Mouse (Mus musculus) frontal cortex, adult 2 months (tissue): Measurements from ENCODE around the gene Picalm. TPM values are rescaled to one million over a fixed set of nuclear protein-coding genes. Genes with fewer than 3 reads are reported as not detected.

Experiments
- DNase-seq, 2 experiments: peaks; one replicate each; pipeline ENCODE4 v3.0.0; 2022; ENCODE audit warnings: low spot score in 1 of 2; ENCODE audit errors: extremely low spot score in 1 of 2
- polyA plus RNA-seq: library from polyadenylated mRNA; depleted of rRNA; stranded (reverse); fragments of >200 nt; gene quantifications from 2 replicates; pipeline ENCODE4 v1.2.3, GENCODE M21; 2012; rRNA removed

Picalm gene
- polyA plus RNA-seq, result 115 and 118 TPM in 2 replicates

DNA sequence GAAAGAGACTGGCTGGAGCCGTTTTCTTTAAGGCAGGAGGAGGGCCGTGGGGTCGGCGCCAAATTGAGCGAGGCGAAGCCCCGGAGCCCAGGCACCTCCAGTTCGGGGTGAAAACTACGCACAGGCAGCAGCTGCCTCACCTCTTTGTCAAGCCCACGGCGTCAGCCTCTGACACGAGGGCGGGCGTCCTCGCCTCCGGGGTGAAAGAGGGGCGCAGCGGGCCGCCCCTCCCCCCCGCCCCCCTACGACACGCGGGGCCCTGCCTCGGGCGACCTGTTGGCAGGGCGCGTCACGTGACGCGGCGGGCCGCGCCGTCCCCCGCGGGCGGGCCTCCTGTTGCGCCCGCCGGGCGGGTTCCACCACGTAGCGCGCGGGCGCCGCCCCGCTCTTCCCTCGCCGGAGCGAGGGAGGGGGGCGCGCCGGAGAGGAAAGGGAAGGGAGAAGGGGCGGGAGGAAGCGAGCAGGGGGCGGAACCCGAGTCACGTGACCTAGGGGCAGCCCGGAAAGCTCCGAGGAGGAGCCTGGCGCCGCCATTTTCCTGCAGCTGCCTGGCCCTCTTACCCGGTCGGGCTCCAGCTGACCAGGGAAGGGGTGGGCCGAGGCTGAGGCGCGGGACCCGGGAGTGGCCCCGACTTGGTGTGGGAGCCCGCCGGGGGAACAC lies at the start of gene Picalm:
Gene Picalm, plus strand, starts transcription at position 482 of the 661 bp plus-strand sequence.
- peak; percentile 92 to 97 for DNase-seq

DNA sequence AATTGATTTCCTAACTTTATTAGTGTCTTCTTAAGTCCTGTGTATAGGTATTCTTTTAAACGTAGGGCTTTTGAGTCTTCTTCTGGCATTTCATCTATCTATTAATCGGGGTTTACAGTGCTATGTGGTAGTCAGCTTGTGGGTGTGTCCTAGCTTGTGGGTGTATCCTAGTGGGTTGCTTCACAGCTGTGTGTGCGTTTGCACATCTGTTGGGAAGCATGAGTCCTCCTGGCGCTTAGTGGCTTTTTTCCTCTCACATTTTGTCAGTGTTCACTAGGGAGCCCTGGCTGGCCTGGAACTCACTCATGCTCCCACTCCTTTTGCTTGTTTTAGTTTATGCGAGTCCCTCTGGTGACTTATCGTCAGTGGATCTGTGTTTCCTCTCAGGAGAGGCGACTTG lies 46.2 kb upstream of the Picalm start:
- DNase-seq, result no peak

- DNase-seq, result no peak
Measured at GRCm38 (mm10) chr7:90084531-90084930, 45.5 kb upstream of the Picalm start.

GRCm38 (mm10) chr7:90085713-90086112 lies 44.3 kb upstream of the Picalm start:
- DNase-seq, result no peak

GRCm38 (mm10) chr7:90086821-90087220 lies 43.2 kb upstream of the Picalm start:
- DNase-seq, result no peak

GRCm38 (mm10) chr7:90090996-90091395 lies 39.0 kb upstream of the Picalm start:
- DNase-seq, result no peak

GRCm38 (mm10) chr7:90091756-90092155 lies 38.3 kb upstream of the Picalm start:
- DNase-seq, result no peak

DNA sequence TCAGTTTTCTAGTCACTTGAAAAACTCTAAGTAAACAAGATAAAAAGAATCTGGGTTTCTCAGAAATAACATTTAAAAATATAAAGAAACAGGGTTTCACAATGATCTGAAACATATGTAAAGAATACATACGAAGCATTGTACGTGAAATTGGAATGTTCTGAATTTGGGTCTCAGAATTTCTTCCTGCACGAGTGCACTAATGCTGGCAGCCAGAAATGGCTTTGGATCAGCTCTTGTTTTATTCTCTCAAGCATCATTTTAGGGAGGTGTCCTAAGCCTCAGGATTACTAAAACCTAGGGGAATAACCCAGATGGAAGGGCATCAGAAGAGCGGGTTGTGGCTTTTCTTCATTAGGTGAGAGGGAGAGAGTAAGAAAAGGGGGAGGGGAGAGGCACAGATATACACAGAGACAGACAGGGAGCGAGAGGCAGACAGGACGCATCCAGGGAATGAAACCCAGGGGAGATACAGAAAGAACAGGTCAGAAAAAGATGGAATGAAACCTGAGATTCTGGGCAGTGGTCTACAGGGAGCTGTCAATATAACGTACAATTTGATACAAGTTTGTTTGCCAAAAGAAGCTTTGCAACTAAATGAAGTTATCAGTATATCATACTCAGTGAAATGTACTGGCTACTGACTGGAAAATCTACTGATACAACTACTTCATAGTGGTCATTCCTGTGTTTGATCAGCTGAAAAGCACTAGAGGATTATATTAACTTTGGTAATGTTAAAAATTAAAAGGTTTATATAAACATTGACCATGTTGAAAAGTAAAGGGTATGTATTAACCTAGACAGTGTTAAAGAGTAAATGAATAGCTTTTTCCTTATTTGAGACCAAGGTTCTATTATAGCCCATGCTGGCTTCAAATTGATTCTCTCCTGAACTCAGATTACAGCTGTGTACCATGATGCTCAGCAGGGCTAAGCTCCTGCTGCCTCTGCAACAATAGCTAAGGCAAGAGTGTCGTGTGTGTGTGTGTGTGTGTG lies 37.3 kb upstream of the Picalm start:
- no peak for DNase-seq

DNA sequence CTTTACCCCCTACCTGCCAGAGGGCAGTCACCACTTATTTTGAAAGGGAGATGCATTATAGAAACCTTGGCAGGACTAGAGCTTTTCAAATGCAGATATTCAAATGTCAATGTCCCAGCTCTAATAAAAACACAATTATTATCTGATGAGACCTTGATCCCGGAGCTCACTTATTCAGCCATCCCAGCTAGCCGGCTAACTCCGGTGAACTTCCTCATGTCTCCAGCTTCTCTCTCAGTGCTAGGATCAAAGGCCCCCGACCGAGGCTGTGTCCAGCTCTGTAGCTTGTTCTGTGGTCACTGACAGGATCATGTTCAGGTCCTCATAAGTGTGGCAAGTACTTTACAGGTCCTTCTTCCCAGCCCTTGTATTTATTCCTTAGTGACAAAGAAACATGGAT lies 34.9 kb upstream of the Picalm start:
- DNase-seq, result no peak

GRCm38 (mm10) chr7:90095766-90096372 lies 34.1 kb upstream of the Picalm start:
- peak in 1 of 2 experiments; percentile 10 for DNase-seq

- DNase-seq, result no peak
Measured at GRCm38 (mm10) chr7:90096609-90097008, 33.4 kb upstream of the Picalm start.

GRCm38 (mm10) chr7:90098253-90098652 lies 31.8 kb upstream of the Picalm start:
- DNase-seq, result no peak

GRCm38 (mm10) chr7:90099248-90099647 lies 30.8 kb upstream of the Picalm start:
- peak in 1 of 2 experiments; percentile 4 for DNase-seq

- DNase-seq, result no peak
Measured at GRCm38 (mm10) chr7:90100614-90101160, 29.3 kb upstream of the Picalm start.

DNA sequence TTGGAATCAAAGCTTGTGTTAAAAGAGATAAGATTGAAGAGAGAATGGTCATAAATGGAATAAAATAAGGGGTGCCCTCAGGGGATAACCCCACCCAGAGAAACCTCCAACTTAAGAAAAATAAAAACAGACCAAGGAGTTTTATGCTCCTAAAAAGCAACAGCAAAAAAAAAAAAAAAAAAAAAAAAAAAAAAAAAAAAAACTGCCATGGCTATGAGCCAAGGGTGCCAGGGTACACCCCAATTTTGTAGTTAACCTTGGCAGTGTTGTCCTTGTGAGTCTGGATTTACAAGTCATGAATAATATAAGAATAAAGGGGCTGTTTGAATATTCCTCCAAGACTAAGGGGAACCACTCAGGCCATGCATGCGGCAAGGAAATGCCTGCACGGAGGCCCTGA lies 13.9 kb upstream of the Picalm start:
- no peak for DNase-seq

GRCm38 (mm10) chr7:90120106-90120505 lies 9.9 kb upstream of the Picalm start:
- DNase-seq, result no peak

GRCm38 (mm10) chr7:90124991-90125390 lies 5.0 kb upstream of the Picalm start:
- DNase-seq, result no peak

DNA sequence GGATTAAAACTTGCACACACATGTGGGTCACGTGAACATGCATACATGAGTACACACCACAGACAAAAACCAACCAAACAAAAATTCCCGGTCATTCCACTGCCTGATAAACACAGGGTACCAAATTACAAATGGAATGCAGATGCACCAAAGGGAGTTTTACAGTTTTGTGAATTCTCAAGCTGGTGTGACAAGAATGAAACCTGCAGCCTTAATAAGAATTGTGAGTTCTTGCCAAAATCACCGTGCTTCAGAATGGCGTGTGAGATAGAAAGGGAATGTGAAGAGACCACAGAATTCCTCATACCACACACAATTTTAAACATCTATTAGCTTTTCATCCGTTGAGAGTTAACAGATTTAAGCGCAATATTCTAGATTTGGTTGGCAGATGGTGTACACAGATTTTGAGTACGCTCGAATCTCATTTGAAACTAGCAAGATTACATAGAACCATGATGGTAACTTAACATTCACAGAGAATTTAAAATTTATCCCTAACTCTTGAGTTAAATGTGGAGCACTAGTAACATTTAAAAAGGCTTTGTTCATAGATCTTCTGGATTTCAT lies 1.3 kb upstream of the Picalm start:
- peak in 1 of 2 experiments; percentile 12 for DNase-seq

- peak; percentile 34 to 42 for DNase-seq
Measured at GRCm38 (mm10) chr7:90129271-90129731, 712 bp upstream of the Picalm start.
